Mouse (Mus musculus) c-Kit-positive CD71-positive TER-119-positive erythroid progenitor cells, embryonic 14.5 days (primary cell): ENCODE measurements at regions not wholly inside any gene's neighbourhood (a gene's known extent, or its start where the extent isn't known, plus 50 kb on each side); places are given as distances from the start of the nearest gene placed in this dataset.

Experiments
- DNase-seq: peaks from one replicate; pipeline ENCODE4 v3.0.0-alpha.2; 2013; ENCODE audit warnings: low spot score

DNA sequence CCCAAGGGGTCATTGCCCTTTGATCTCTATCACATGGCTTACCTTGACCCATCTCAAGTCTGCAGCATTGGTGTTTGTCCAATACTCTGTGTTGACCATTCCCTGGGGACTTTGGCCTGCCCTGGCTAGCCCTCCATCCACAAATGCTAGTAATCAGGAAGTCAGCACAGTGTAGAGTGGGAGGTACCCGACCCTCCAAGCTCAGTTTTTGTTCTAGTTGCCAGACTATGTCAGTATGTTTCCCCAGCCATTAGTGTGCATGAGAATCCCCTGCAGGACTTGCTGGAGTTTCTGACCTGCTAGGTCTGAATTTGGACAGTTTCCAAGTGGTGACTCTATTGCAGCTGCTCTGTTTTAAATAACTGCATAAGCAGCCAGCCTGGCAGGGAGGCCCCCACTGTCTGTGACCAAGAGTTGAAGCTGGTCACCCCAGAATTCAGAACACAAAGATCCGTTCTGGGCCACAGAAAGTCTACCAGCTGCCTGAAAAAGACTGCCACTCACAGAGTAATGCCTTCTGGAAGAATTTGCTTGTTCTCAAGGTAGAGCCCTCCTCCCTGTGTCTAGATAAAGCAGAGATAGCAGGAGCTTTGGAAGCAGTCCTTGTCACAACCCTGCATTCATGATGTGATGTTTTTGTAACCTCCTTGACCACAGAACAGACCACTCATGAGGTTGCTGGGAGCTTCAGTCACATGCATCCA, 118.0 kb upstream of the Slc22a23 start:
- DNase-seq: no peak

DNA sequence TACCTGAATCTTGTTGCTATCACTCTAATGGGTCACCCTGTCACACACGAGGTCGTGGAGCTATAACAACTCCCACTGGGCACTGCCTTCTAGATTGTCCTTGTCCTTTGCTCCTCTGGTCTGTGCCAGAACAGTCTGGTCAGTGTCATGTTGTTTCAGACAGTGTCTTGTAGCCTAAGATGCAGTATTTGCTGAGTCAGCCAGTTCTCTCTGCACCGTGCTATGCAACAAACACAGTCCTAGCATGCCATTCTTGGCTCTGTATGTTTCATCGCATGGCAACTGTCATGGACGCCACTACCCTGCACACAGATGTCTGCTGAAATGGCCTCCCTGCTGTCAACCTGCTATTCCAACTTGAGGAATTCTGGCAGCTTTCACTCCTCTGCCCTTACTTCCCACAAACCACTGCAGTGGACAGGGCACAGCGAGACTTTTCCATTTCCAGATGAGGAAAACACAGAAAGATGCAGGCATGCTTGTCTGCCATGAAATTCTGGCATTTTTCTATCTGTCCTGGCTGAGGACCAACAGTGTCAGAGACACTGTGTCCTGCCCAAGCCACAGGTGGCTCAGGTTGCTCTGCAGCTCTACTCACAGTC, 117.3 kb upstream of the Slc22a23 start:
- DNase-seq: no peak

DNA sequence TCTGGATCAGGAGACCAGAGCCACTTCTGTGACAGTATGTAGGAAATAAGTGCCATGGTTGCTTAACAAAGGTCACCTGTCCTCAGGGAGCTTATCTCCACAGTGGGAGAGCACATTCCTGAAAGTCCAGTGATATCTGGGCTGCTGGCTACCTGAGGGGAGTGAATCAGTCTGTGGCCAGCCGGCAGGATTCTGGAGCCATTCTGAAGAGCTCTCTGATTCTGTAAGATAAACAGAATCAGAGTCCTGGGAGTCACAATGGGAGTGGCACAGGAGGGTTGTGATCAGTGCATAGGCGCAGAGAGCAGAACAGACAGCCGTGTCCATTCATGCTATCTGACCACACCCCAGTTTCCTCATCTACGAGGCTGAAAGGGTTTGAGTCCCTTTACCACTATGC, 116.0 kb upstream of the Slc22a23 start:
- no peak for DNase-seq

DNA sequence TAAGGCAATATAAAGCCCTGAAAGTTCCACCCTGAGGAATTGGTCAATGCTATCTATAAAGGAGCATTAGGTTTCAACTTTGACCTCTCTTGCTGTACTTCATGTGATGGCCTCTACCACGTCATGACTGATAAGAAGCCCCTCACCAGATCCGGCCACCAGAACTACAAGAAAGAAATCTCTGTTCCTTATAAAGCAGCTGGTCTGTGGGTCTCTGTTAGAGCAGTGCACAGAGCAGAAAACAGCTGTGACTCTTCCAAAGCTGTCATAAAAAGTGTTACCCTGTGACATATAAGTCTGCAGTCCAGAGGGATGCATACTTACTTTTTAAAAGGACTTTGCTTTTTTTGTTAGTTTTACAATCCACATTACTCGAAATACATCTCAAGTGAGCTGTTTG, 111.1 kb upstream of the Slc22a23 start:
- no peak for DNase-seq

DNA sequence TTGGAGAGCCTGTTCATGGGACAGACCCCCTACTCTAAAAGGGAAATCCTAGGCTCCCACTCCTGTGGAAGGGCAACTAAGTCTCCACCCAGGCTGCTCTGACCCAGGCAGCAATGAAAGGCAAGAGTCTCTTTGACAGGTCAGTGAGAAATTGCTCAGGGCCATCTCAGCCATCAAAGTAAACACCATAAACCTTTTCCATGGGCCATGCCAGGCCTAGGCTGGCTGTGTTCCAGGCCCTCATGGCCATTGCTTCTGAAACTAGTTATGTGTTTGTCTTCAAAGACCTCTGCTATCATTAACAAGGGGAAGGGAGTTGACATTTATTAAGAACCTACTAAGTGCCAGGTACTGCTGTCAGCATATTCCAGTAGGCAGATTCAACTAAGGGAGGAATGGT, 101.8 kb upstream of the Slc22a23 start:
- no peak for DNase-seq

DNA sequence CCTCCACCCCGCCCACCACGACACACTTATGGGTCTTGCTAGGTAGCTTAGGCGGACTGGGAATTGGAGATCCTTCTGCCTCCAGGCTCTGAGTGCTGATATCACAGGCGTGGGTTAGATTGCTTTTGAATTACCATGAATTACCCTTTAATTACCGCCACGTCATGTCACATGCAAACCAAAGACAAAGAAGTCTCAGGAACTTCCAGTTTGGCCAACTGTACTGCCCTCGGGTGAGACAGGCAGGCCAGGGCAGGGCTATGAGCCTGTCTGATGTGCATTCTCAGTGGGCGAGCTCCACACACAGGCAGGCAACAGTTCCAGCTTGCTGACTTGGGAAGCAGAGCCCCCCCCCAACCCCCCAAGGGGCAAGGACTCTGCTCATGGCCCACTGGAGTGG, 101.3 kb upstream of the Slc22a23 start:
- DNase-seq: no peak

DNA sequence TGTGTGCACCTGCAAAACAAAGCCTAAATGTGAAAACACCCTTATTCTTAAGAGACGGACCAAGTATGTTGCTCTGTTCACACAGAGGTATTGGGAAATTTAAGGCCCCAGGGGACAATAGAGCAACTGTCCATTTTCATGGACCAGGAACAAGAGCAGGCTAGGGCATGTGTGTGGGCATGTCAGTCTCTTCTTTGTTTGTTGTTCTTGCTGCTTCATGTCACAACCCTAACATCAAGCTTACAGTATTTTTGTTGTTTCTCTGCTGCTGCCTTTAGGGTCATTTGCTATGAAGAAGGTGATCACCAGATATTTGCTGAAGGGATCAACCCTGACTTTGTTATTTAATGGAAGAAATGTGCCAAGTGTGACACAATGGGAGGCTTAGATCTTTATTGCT, 96.4 kb upstream of the Slc22a23 start:
- no peak for DNase-seq

DNA sequence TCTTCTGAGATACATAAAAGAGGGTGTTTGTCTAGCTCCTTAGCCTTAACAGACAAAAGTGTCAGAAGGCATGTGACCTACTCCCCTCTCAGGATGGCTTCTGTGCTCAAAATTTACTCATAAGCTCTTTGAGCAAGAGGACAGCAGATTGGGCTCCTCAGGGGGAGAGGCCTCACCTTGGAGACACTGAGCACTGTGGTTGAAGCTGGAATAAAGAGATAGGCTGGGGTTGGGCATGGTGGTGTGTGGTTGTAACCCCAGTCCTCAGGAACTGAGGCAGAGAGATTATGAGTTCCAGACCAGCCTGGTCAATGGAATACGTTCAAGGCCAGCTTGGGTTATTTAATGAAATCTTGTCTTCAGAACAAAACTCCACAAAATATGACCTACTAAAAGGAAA, 82.5 kb upstream of the Slc22a23 start:
- no peak for DNase-seq

DNA sequence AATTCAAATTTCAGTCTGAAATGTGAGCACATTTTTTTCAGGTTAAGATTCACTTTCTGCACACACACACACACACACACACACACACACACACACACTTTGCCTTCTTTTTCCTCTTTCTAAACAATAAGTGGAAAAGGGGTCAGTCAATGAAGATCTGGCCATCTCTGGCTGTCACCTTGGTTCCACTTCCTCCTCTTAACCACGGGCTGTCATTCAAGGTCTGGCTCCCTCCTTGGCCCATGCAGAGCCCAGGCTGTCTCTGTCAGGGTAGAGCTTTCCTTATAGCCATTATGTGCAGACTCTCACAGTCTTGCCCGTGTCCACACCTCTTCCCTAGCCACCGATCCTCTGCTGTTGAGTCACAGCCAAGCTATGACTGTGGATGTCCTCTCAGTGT, 79.9 kb upstream of the Slc22a23 start:
- DNase-seq: no peak

DNA sequence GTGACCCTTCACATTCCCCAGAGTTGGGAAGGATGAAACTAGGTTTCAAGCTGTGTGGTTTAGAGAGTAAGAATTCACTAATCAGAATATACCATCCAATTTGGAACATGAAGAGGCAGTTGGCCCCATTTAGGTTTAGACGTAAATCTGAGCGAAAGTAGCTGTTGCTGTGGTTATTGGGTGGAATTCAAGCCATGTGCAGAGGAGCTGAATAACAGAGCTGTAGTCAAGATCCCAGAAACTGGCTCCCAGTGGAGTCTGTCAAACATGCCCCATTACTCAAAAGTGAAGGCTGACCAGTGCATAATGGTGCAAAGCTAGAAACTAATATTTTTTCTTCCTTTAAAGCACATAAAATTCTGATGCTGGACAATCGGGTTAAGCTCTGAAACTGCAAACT, 76.7 kb upstream of the Slc22a23 start:
- no peak for DNase-seq

DNA sequence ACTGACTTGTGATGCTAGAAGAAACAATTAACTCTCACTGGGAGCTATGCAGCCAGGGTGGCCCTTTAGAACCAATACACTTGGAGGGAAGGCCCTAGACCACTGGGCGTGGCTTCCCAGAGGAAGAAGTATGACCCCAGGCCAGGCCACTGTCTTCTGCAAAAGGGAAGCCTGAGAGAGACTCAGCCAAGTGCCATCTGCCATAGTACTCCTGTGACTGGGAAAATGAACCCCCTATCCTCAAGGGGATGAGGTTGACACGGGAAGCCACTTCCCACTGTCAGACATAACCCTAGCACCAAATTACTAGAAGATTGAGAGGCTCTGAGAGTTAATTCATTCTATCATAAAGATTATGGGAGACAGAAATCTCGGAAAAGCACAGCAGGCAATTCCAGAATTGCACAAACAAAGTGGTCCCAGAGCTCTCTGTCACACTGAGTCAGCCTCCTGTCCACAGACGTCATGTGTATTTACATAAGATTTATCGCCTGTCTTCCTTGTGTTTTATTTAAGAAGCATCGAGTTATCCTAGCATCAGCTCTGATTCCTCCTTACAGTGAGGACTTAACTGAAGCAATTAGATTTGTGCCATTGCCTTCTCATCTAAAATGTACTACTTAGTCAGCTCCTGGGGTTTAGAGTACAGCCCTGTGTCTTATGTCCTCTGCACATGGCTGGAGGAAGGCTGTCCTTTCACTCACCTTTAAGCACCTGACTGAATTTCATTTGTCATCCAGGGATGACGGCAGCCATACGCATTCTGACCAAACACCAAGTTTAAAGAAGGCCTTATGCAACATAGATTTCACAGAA, 75.6 kb upstream of the Slc22a23 start:
- no peak for DNase-seq

DNA sequence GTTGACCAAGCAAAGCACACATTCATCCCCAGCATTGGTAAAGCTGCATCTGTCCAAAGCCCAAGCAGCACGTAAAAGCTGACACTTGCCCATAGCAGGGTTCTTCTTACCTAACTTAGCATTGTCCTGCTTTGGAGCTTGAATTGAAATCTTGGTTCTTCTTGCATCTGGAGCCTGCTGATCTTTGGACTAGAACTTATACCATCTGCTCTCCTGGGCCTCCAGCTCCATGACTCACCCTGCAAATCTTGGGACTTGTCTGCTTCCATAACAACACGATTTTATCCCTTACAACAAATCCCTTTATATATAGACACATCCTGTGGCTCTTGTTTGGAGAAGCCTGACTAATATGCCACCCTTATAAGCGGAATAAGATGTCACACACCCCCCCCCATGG, 74.1 kb upstream of the Slc22a23 start:
- DNase-seq: no peak

DNA sequence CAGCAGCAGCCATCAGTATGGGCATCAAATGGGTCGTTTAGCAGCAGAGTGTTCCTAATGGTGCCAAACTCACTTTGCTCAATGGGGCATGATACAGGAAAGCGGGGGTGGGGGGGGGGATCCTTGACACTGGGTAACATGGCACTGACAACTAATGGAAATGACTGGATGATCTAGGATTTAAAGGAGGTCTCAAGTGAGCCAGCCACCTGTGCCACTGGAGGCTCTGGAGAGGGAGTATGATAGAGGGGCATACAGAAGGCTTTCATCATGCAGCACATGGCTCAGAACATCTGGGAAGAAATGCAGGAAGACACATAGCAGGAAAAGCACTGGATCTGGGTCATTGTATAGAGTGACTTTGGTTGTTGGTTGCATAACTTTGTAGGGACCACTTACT, 71.6 kb upstream of the Slc22a23 start:
- no peak for DNase-seq

DNA sequence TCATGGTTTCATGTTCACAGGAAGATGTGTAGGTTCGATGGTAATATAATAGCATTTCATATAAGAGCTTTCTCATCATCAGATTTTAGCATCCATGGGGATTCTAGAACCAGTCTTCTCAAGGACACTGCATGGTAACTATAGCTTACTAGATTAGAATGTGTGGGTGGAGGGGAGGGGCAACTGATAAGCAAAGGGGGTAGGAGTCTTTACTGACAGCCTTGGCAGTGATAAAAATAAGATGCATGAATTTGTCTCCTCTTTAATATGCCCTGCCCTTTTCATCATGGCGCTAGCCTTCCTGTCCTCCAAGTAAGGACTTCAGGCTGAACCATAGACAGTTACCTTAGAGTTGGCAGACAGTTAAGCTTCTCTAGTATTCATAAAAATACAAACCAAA, 69.6 kb upstream of the Slc22a23 start:
- peak; percentile 19 for DNase-seq

DNA sequence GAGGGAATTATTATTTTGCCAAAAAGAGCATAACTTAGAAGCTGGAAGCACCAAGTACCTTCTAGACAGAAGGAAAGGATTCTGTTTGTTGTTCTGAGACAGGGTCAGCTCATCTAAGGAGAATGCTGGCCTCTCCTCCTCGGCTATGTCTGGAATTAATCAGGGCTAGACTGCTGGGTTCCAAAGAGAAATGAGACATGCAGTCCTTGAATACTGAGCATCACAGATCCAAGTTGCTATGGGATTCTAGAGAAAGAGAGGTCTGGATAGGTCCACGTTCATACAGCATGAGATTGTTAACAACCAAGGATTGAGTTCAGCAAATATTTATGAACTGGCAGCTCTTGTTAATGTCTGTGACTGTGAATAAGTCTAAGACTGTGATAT, 63.7 kb upstream of the Slc22a23 start:
- no peak for DNase-seq

DNA sequence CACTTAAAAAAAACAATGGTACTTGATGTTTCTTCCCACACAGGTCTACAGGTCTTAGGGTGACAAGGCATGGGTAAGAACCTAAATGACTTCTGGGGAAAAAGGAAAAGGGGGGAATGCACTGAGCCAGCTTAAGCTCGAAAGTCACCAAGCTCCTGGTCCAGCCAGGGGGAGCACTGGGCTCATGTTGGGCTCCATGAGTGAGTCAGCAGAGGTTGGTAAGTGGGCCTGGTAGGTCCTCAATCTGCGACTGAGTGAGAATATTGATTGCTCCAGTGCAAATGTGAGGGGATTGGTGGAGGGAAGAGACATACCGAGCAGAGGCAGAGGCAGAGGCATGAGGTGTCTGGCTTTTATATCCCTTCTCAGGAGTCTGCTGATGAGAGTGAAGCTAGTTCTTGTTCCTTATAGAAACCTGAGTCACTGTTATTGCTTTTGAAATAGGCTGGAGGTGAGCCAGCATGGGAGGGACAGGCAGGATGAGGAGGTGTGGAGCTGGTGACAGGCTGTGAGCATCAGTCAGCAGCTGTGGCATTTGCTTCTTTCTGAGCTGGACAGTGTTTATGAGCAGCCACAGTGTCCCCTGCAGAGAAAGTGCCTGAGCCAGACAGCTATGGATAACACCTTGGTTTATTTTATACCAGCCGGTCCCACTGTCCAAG, 63.2 kb upstream of the Slc22a23 start:
- DNase-seq: no peak

DNA sequence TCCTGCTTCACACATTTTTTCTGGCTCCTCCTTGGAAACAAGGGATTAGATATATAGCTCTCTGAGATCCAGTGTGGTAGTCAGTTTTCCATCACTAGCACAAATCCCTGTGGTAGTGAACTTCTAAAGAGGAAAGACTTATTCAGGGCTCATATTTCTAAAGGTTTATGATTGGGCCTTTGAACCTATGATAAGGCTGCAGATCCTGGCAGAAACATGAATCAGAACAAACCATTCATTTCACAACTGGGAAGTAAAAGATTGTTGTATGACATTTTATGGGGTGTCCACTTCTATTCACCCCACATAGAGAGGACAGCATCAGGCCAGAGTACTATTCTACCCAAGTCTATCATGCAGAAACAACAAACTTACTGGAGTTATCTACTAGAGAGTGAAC, 61.3 kb upstream of the Slc22a23 start:
- no peak for DNase-seq

DNA sequence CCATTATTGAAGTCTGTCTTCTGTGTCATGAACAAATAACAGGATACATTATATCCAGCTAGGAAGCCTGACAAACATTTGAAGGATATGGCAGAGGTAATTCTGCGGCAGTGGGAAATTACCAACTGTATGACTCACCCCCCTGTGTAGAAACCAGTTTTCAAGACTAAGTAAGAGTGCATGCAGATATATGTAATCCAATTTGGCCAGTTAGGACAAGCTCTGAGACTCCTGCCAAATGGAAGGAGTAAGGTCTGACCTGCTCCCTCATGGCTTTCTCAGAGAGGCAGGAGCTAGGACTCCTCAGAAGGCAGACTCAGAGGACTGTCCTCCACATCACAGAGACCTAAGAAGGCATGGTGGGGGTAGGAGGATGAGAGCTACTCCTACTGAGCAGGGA, 57.6 kb upstream of the Slc22a23 start:
- no peak for DNase-seq

DNA sequence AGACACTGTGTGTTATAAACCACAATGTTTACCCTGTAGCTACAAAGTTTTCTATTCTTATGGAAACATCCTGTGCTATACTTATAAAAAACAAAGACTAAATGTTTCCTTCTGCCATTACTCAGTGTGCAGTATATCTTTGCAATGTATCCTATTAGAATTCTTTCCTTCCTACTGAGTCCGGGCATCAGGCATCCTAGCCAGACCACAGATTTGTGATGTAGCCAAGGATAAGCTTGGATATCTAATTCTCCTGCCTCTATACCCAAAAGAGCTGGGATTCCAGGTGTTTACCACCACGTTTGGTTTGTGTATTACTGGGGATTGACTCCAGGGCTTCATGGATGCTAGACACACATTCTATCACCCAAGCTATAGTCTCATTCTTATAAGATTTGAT, 56.0 kb upstream of the Slc22a23 start:
- DNase-seq: no peak

DNA sequence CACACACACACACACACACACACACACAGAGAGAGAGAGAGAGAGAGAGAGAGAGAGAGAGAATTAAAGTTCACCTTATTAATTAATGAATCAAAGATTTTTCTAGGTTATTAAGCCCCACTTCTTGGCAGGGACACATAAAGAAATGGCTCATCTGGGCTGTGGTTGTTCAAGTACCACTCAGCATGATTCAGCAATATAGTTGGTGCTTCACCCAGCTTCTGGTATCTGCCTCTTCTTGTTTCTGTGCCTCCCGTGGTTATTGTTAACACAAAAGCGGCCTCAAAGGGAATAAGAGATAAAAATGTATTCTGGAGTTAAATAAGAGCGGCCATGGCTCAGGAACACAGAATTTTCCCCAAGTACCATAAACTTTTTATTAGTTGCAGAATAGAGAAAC, 53.9 kb upstream of the Slc22a23 start:
- DNase-seq: peak; percentile 46

DNA sequence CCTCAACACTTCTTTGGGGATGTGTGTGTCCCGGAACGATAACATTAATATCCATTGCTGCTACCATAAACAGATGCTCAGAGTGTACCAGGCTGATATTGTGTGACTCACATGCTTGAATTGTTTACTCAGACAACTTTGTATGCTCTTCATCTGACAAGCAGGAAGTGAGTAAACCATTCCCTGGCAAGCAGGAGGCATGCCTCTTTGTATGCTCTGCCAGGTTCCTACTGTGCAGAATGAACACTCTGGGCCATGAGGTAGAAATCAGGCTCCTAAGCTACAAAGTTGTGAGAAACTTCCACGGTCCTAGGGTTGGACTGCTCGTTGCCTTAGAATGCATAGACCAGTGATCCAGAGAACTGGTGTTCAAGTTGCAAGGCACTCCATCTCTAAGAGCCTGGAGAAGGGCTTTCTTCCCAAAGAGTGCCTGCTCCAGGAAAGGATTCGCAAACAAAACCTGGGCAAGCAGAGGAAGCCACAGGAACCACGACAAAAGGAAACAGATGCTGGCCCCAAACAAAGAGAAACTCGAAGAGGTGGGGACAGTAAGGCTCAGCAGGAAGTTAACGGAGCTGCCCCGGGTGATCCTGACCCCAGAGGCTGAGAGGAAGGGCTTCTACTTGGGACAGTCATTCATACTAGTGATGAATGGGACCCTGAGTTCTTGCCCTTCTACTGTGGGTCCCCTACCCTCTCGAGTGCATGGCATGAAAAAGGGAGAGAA, 53.2 kb upstream of the Slc22a23 start:
- peak; percentile 5 for DNase-seq

DNA sequence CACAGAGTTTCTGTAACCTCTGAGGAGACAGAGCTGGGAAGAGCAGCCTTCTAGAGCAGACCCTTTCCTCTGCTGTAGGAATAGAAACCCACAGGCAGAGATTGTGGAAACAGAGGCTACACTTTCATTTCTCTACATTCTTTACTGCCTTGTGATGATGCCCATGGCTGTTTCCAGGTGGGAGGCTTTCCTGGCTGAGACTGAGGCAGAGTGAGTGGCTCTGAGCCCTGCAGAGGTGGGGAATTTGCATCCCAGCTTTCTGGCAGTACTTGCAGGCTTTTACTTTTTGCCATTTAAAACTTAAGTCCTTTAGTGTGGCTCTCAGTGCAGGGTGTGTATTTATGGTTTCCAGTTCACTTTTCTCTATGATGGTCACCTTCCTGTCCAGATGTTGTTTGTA, 50.5 kb upstream of the Slc22a23 start:
- no peak for DNase-seq
